Mouse (Mus musculus) CD4-positive helper T cell, adult 2 months (primary cell): Measurements from ENCODE around the gene Clcf1.
A peak's percentile ranks its signal among the peaks of the same experiment; 100 is the strongest.

Source experiments
- DNase-seq: peaks from one replicate; pipeline ENCODE4 v3.0.0-alpha.2; 2012; ENCODE audit warnings: low read depth, missing footprints, low spot score

The Clcf1 gene

DNA sequence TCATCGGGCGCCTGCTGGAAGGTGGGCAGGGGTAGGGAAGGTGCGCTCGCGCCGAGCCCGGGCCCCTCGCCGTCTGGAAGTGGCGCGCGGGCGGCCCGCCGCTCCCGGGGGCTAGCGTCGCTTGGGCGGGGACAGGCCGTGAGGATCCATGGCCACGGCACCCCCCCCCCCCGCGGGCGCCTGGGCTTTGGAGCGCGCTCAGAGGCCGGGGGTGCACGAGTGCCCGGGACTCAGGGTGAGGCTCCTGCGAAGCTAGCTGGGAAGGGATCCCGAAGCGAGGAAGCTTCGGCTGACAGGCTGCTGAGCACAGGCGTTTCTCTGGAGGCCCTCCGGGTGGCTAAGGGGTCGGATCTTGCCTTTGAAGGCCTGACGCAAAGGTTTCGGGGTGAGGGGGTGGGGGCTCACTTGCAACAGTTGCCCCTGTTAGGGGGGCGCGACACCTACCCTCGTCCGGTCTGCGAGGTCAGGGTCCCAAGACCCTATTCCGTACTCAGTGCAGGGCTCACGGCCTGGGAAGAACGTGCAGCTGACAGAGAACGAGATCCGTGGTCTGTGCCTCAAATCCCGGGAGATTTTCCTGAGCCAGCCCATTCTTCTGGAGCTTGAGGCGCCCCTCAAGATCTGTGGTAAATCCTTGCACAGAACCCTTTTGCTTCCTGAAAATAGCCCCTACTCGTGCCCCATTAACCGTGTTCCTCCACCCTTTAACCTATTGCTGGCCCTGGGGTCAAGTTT, 21.6 kb upstream of the Clcf1 start:
- no peak for DNase-seq

GRCm38 (mm10) chr19:4193129-4193528, 20.9 kb upstream of the Clcf1 start:
- DNase-seq = no peak

GRCm38 (mm10) chr19:4194021-4194724, 19.9 kb upstream of the Clcf1 start:
- DNase-seq = peak; percentile 58

GRCm38 (mm10) chr19:4194776-4195650, 19.0 kb upstream of the Clcf1 start:
- DNase-seq = no peak

GRCm38 (mm10) chr19:4196048-4196447, 18.0 kb upstream of the Clcf1 start:
- peak; percentile 25 for DNase-seq

DNA sequence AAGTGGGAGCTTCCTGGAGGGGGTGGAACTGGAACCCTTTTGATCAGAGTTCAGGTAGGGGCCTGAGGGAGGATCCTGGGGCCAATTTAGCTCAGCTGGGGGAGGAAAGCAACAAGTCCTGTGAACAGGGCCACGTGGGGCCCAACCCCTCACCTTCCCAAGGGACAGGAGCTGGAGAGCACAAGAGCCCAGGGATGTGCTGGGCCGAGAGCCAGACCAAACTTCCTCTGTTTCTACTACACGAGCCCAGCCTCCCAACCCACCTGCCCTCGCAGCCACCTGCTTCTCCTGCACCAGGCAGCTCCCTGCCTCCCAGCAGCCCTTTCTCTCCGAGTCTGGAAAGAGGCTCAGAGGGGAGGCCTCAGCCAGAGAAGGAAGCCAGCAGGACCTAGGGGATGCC, 17.5 kb upstream of the Clcf1 start:
- no peak for DNase-seq

GRCm38 (mm10) chr19:4197180-4197579, 16.9 kb upstream of the Clcf1 start:
- no peak for DNase-seq

DNA sequence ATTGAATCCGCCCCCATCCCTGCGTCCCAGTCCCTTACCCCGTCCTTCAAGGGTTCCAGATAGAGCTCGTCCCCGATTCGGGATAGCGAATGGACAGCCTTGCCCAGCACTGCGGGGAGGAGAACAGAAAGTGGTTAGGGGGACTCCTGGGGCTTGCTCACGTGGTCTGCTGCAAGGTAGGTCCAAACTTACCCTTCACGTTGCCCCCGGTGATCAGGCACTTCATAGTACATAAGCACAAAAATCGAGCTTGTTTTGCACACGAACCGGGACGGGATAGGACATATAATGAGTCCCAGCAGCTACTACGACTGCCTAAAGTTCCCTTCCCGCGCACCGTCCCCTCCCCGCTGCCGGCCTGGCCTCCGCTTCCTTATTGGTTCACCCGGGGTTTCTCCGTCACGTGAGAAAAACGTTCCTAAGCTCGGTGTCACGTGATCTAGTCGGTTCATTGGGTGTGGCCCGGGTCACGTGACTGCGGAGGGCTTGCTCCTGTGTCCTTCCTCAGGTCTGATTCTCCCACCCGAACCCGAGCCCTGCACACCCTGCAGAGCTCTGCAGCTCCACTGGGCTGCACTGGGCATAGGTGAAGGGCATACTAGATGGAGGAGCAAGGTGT, 12.6 kb upstream of the Clcf1 start, which contains the start of gene Rad9a:
Gene Rad9a (minus strand): TSS at position 372 of the 619 bp plus-strand sequence.
- peak; percentile 95 for DNase-seq

- no peak for DNase-seq
These were observed 11.9 kb upstream of the Clcf1 start for GRCm38 (mm10) chr19:4202149-4202548.

- peak; percentile 74 for DNase-seq
These were observed 10.9 kb upstream of the Clcf1 start for GRCm38 (mm10) chr19:4203148-4203547.

DNA sequence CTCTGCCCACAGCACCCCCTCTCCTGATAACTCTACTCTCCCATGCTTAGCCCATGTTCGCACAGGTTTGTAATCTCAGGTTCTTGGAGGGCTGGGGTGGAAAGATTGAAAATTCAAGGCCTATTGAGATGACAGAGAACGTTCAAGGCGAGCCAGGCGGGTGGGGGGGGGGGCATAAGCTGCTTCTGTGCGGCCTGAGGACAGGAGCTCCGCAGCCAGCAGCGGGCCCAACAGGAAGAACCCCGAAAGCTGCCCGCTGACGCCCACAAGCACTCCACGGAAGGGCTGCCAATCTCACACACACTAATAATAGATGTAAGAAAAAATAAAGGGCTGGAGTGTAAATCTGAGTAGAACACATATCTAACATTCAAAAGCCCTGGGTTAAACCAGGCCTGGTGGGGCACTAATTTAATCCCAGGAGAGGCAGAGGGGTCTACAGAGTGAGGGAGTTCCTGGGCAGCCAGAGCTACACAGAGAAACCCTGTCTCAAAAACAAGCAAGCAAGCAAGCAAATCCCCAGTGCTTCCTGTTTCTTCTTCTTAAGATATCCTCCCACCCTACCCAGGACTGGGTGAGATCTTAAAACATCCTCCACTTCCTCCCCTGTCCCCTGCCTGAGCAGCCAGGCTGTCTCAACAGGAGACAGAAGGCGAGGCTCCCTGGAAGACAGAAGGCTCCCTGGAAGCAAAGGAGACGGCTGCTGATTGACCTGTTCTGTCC, 10.3 kb upstream of the Clcf1 start:
- DNase-seq = peak; percentile 66

GRCm38 (mm10) chr19:4204889-4205288, 9.1 kb upstream of the Clcf1 start:
- DNase-seq = peak; percentile 42

GRCm38 (mm10) chr19:4206971-4207370, 7.1 kb upstream of the Clcf1 start:
- DNase-seq = peak; percentile 65

DNA sequence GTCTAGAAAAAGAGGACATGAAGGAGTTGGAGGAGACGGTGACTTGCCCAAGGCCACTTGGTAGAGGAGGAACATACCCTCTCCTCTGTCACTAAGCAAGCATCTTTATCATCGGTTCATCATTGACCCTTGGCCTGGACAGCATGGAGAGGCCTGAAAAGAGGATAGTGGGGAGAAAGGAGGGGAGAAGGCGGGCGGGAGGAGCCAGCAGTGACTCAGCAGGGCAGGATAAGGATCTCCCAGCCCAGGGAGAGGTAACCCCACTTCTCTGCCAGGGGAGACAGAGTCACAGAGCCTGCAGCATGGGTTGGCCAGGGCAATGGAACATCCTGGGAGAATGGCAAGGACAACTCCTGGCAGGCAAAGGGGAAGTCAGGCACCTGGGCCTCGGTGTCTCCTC, 5.5 kb upstream of the Clcf1 start:
- DNase-seq = no peak

- DNase-seq = no peak
These were observed 2.0 kb upstream of the Clcf1 start for GRCm38 (mm10) chr19:4211891-4212588.

GRCm38 (mm10) chr19:4213524-4213974, 489 bp upstream of the Clcf1 start:
- DNase-seq = no peak

- DNase-seq = peak; percentile 51
These were observed 873 bp downstream of the Clcf1 start for GRCm38 (mm10) chr19:4214771-4215450.

GRCm38 (mm10) chr19:4215451-4215840, 1.4 kb downstream of the Clcf1 start:
- no peak for DNase-seq

GRCm38 (mm10) chr19:4216041-4216685, 2.1 kb downstream of the Clcf1 start:
- DNase-seq = no peak
